Comparison of ENCODE assay signal across 8 mouse cellular contexts in the genomic region with DNA sequence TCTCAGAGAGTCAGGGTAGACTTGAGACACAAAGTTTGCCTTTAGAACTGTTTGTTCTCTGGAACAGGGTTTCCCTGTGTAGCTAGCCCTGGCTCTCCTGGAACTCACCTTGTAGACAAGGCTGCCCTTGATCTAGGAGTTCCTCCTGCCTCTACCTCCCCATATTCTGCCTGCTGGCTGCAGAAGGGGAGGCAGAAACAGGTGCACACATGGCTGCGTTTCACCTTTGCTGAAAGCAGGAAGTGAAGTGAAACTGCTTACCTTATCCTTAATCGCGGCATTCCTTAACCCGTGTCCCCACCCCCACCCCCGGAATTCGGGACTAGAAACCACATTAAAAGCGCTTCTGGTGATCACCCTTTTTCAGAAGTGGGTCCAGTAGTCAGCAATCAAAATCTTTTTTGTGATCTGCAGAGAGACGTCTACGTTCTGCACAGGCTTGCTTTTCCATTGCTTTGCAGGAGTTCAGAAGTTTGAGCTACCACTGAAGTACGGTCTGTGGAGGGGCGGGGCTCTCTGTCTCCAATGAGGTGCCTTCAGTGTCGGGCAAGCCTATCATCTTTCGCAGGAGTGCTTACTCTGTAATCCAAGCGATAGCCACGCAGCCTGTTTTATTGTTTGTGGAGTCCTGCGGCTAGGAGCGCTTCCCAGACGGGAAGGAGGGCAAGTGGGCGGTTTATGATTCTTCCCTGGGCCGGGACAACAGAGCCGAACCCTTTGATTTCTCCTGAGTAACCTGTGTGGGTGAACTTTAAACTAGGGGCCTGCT.
DNase-seq lines count a peak whose midpoint lies in the region; ATAC-seq and TF ChIP-seq lines count a peak whose summit lies in the region.

No protein-coding gene starts in this region.

- peak overlapping the region; percentile 64 for H3K4me3 ChIP-seq in cerebellum, adult 2 months (replicated peaks; ENCODE audit: insufficient read depth, low read depth, low read length)
- H3K4me3 ChIP-seq in lung, embryonic 14.5 days (ENCODE audit: low read depth, low read length), result peak overlapping the region; percentile 48

- H3K4me1 ChIP-seq in cerebellum, adult 2 months (ENCODE audit: control insufficient read depth, insufficient read depth, low read length), result peaks cover 12% of the 10 kb centered on the region
- H3K4me1 ChIP-seq in lung, embryonic 14.5 days (ENCODE audit: insufficient read depth), result peaks cover 13% of the 10 kb centered on the region

- TF ChIP-seq CTCF in cerebellum, adult 2 months (IDR thresholded peaks at IDR 0.05; ENCODE audit: borderline replicate concordance, insufficient read depth, low read depth, low read length), result no peak
- no peak for TF ChIP-seq CTCF in lung, embryonic 14.5 days (IDR thresholded peaks at IDR 0.05; ENCODE audit: low read depth)

- H3K9ac ChIP-seq in lung, embryonic 14.5 days, result peak overlapping the region; percentile 65

- peak; percentile 62 for DNase-seq in NIH3T3 (ENCODE audit: low read depth)
- DNase-seq in cerebellum, adult 2 months, result peak; percentile 72 to 73
- peak; percentile 85 for DNase-seq in forelimb bud, embryonic 11.5 days (ENCODE audit: low read depth, low spot score)
- peak; percentile 79 for DNase-seq in heart, postnatal 4 days
- DNase-seq in layer of hippocampus, adult 11-12 months (ENCODE audit: low spot score), result peak; percentile 54
- DNase-seq in lung, embryonic 14.5 days, result peak; percentile 90
- peak; percentile 35 for DNase-seq in ovary, postnatal 10 days (ENCODE audit: low spot score)
- peak; percentile 86 for DNase-seq in urinary bladder, postnatal 14 days (ENCODE audit: low spot score)

- peak; percentile 97 for ATAC-seq in lung, embryonic 14.5 days (ENCODE audit: insufficient read depth)

- H3K27ac ChIP-seq in cerebellum, adult 2 months (ENCODE audit: insufficient read depth, low read length), result no peak overlapping the region
- H3K27ac ChIP-seq in lung, embryonic 14.5 days (ENCODE audit: low read depth), result peak overlapping the region; percentile 77

- H3K36me3 ChIP-seq in lung, embryonic 14.5 days (ENCODE audit: insufficient read depth), result no peaks in the 10 kb centered on the region

- peak overlapping the region; percentile 86 for H3K4me2 ChIP-seq in lung, embryonic 14.5 days

- no peak; the same call in 1 of the 2 replicates for TF ChIP-seq POLR2A in cerebellum, adult 2 months (IDR thresholded peaks at IDR 0.05; ENCODE audit: borderline replicate concordance, insufficient read depth, low read length)

- WGBS in cerebellum, adult 2 months, result 5% methylated on average over 21 of the region's 21 CpGs
- under 1% methylated on average over 21 of the region's 21 CpGs for WGBS in lung, embryonic 14.5 days

- no peaks in the 10 kb centered on the region for H3K27me3 ChIP-seq in cerebellum, adult 2 months (ENCODE audit: control insufficient read depth, insufficient read depth, low read length)
- no peaks in the 10 kb centered on the region for H3K27me3 ChIP-seq in lung, embryonic 14.5 days (ENCODE audit: insufficient read depth, low read length)

- no peaks in the 10 kb centered on the region for H3K9me3 ChIP-seq in lung, embryonic 14.5 days (ENCODE audit: low read depth, low read length)

Comparison
In these comparisons a context has a peak if more than half of its experiments do, and no peak if none do; other contexts are left out.
1. DNase-seq: peak in every context shown above with its lines; median percentile 90 in lung, embryonic 14.5 days; 86 in urinary bladder, postnatal 14 days; 85 in forelimb bud, embryonic 11.5 days; 79 in heart, postnatal 4 days; 72 in cerebellum, adult 2 months; 62 in NIH3T3; 54 in layer of hippocampus, adult 11-12 months; 35 in ovary, postnatal 10 days.